Mouse (Mus musculus) ES-Bruce4 (cell line): ENCODE results near the gene Khdc4. TPM values are rescaled to one million over a fixed set of nuclear protein-coding genes. Genes with fewer than 3 reads are reported as not detected.
A peak's percentile ranks its signal among the peaks of the same experiment; 100 is the strongest.

Experiments used
- H3K27ac ChIP-seq: 2 replicates; pipeline ENCODE4 v1.5.1; 2012; ENCODE audit warnings: low read length, inconsistent platforms; ENCODE audit not compliant: insufficient read depth
- H3K27me3 ChIP-seq: 2 replicates; pipeline ENCODE4 v1.6.1; 2012; ENCODE audit warnings: mild to moderate bottlenecking, low read length, inconsistent platforms; ENCODE audit not compliant: control insufficient read depth, poor library complexity, insufficient read depth, severe bottlenecking
- H3K36me3 ChIP-seq: 2 replicates; pipeline ENCODE4 v1.6.1; 2012; ENCODE audit warnings: inconsistent platforms, mild to moderate bottlenecking, low read length, moderate library complexity; ENCODE audit not compliant: control insufficient read depth, poor library complexity, insufficient read depth, severe bottlenecking
- H3K4me1 ChIP-seq: one replicate; pipeline ENCODE4 v1.8.1; 2011; ENCODE audit warnings: low read length; ENCODE audit not compliant: control insufficient read depth, insufficient read depth
- H3K4me3 ChIP-seq: 2 replicates; pipeline ENCODE4 v1.5.1; 2011; ENCODE audit warnings: low read depth, mild to moderate bottlenecking, low read length
- H3K9ac ChIP-seq: 2 replicates; pipeline ENCODE4 v1.6.1; 2012; ENCODE audit warnings: low read depth, mild to moderate bottlenecking, inconsistent platforms; ENCODE audit not compliant: poor library complexity, severe bottlenecking
- H3K9me3 ChIP-seq: replicated peaks from 2 replicates; pipeline ENCODE4 v1.6.1; 2012; ENCODE audit warnings: mild to moderate bottlenecking, low read length, inconsistent platforms; ENCODE audit not compliant: control insufficient read depth, poor library complexity, insufficient read depth, severe bottlenecking
- CTCF ChIP-seq: IDR thresholded peaks from one replicate; pipeline ENCODE4 v1.8.1; 2011; ENCODE audit warnings: low read depth, low read length
- EP300 ChIP-seq: IDR thresholded peaks from 2 replicates; pipeline ENCODE4 v1.6.1; 2011; ENCODE audit warnings: low read depth, low read length; ENCODE audit not compliant: insufficient read depth
- POLR2A ChIP-seq: IDR thresholded peaks from one replicate; pipeline ENCODE4 v1.8.1; 2011; ENCODE audit warnings: low read length; ENCODE audit not compliant: insufficient read depth
- polyA plus RNA-seq: library from polyadenylated mRNA; stranded (reverse); fragments of >200 nt; gene quantifications from 2 replicates; pipeline ENCODE4 v1.2.4, GENCODE M21; 2011; ENCODE audit warnings: low read depth; ENCODE audit not compliant: missing spikeins, insufficient read depth, insufficient read length

Khdc4 gene
- polyA plus RNA-seq, result 72.7 and 78.1 TPM in 2 replicates

DNA sequence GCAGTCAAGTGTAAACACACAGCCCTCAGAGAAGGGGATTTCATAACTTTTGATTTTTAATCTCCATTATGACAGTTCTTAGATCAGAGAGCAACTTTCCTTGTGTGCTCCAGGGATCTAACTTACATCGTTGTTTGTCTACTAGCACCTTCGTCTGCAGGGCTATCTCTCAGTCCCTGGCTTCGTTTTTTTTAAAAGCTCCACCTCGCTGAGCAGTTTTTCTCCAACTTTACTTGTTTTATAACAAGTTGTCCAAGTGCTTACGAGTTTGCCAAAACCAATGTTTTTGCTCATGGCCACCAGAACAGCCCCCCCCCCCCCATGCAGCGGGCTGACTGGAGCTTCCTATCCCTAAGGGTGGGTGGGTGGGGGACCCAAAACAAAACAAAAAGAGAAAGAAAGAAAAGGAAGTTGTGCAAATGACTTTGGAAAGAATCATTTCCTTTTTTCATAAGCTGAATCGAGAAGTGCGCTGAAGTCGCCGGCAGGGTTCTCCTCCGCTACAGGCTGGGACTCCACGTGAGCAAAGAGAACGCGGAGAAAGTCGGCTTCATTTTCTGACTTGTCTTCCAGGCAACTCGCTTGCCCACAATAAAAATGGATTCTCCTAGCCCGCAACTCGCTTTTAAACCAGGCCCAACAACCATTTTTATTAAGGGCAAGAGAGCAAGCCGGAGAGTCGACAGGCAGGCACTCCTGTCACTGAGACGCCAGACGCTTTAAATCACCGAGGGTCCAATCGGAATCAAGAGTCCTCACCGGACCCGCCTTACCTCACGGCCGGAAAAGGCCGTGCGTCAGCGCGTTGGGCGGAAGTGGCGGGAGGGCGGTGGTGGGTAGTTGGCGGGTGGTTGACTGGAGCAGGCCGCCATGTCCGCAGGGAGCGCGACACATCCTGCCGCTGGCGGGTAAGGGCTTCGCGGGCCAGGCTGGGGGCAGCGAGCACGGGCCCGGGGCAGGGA, at the start of gene Khdc4:
Gene Khdc4, plus strand, starts transcription at position 824 of the 962 bp plus-strand sequence.
- TF ChIP-seq CTCF (no peak), EP300 (no peak), POLR2A (peak; percentile 48)
- Histone ChIP-seq H3K9ac (peak within 1 kb of the TSS; percentile 94), H3K27me3 (no peaks in the 10 kb centered on the region), H3K9me3 (no peaks in the 10 kb centered on the region), H3K4me3 (peak within 1 kb of the TSS; percentile 98), H3K36me3 (peaks cover 30% of the 10 kb centered on the region), H3K27ac (peak within 1 kb of the TSS; percentile 68), H3K4me1 (no peaks in the 10 kb centered on the region)

DNA sequence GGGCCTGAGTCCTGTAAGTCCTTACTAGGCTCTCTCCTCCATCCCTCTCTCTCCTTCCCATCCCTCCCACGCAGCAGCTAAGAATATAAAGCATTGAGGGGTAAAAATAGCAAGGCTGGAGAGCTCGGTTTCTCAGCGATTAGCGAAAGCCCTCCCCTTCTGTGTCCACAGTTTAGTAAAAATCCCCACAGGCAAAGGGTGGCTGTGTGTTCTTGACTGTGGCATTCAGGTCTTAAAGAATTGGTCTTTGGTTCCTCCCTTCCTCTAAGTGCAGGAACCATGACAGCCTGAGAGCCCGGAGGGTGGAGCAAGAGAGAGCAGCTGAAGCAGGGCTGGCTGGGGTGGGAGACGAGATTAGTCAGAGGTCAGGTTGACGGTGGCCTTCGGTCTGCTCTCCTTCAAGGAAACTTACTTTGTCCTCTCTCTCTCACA, 49.0 kb upstream of the Khdc4 start:
- H3K4me1 ChIP-seq, result no peaks in the 10 kb centered on the region
- H3K36me3 ChIP-seq, result peaks cover 56% of the 10 kb centered on the region
- no peak overlapping the region for H3K27ac ChIP-seq
- no peak overlapping the region for H3K9ac ChIP-seq
- no peaks in the 10 kb centered on the region for H3K9me3 ChIP-seq
- no peaks in the 10 kb centered on the region for H3K27me3 ChIP-seq
- TF ChIP-seq EP300 (no peak), CTCF (no peak), POLR2A (no peak)
- no peak overlapping the region for H3K4me3 ChIP-seq

DNA sequence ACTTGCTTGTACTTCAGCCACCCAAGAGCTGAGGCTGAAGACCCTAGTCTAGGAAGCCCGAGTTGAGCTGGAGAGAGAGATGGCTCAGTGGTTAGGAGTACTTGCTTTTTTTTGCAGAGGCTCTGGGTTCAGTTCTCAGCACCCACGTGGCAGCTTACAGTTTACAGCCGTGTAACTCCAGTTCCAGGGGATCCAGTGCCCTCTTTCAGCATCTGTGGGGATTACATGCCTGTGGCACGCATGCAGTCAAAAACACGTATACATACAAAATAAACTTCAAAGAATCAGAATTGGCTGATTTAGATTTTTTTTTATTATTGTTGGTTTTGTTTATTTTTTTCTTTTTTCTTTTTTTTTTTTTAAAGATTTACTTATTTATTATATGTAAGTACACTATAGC, 48.5 kb upstream of the Khdc4 start:
- TF ChIP-seq EP300 (no peak), POLR2A (no peak), CTCF (no peak)
- H3K36me3 ChIP-seq, result peaks cover 51% of the 10 kb centered on the region
- H3K9ac ChIP-seq, result no peak overlapping the region

DNA sequence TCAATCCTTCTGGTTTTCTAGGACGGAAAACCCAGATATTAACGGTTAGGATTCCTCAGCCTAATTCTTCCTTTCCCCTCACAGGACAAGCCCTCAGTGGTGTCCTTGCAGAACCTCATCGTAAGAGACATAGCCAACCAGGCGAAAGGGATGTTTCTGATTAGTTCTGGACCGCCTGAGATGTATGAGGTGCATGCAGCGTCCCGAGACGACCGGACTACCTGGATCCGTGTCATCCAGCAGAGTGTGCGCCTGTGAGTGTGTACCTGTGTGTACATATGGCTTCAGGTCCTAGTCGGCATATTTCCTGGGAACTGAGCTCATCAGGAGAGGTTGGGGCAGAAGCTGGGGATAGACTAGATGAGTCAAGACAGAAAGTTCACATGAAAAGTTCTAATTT, 46.4 kb upstream of the Khdc4 start:
- Histone ChIP-seq H3K4me1 (no peaks in the 10 kb centered on the region), H3K36me3 (peaks cover 41% of the 10 kb centered on the region), H3K27me3 (no peaks in the 10 kb centered on the region), H3K4me3 (no peak overlapping the region), H3K9ac (no peak overlapping the region), H3K27ac (no peak overlapping the region), H3K9me3 (no peaks in the 10 kb centered on the region)
- TF ChIP-seq CTCF (no peak), EP300 (no peak), POLR2A (no peak)

More for the DNA sequence above, 48.5 kb upstream of the Khdc4 start:
- Histone ChIP-seq H3K4me3 (no peak overlapping the region), H3K27me3 (no peaks in the 10 kb centered on the region), H3K27ac (no peak overlapping the region), H3K9me3 (no peaks in the 10 kb centered on the region), H3K4me1 (no peaks in the 10 kb centered on the region)

DNA sequence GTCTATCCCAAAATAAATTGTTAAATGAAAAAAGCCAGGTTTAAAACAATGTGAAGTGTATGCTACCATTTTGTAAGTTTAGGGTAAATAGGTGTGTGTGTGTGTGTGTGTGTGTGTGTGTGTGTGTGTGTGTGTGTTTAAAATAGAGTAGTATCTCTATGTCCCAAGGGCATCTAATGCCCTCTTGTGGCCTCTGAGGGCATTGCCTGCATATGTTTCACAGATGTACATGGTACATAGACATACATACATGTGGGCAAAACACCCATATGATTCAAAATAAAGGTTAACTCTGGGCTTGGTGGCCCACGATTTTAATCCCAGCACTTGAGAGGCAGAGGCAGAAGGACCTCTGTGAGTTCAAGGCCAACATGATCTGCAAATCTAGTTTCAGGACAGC, 44.9 kb upstream of the Khdc4 start:
- peak; percentile 23 for TF ChIP-seq CTCF
- TF ChIP-seq POLR2A, result no peak
- Histone ChIP-seq H3K27me3 (no peaks in the 10 kb centered on the region), H3K9ac (no peak overlapping the region), H3K4me3 (no peak overlapping the region), H3K36me3 (peaks cover 28% of the 10 kb centered on the region), H3K4me1 (peaks cover 1% of the 10 kb centered on the region), H3K27ac (no peak overlapping the region), H3K9me3 (no peaks in the 10 kb centered on the region)

DNA sequence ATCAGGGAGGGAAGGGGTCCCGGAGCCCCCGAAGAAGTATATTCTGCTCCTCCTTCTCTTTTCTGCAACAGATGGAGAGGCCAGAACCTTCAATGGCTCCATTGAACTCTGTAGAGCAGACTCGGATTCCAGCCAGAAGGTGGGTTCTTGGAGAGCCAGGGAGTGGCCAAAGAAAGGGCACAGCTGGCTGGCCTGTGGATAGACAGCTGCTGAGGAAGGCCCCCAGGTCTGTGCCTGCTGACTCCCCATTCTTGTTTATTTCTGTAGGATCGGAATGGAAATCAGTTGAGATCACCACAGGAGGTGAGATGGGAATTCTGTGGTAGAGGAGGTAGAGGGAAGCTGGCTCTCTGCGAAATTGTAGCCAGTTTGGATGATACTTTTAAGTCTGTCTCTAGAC, 42.5 kb upstream of the Khdc4 start:
- TF ChIP-seq CTCF (no peak), EP300 (peak; percentile 84), POLR2A (no peak)
- H3K27ac ChIP-seq, result peak overlapping the region; percentile 71
- no peaks in the 10 kb centered on the region for H3K27me3 ChIP-seq
- no peak overlapping the region for H3K4me3 ChIP-seq
- H3K4me1 ChIP-seq, result peaks cover 7% of the 10 kb centered on the region
- no peak overlapping the region; the same call in 1 of the 2 replicates for H3K9ac ChIP-seq
- H3K36me3 ChIP-seq, result peaks cover 25% of the 10 kb centered on the region
- no peaks in the 10 kb centered on the region for H3K9me3 ChIP-seq
